Mouse (Mus musculus) heart, postnatal 14 days (tissue): ENCODE data around the gene Krt15. TPM values are rescaled to one million over a fixed set of nuclear protein-coding genes. Genes with fewer than 3 reads are reported as not detected.
A peak's percentile ranks its signal among the peaks of the same experiment; 100 is the strongest.

Experiments
- DNase-seq, 2 experiments: peaks; one replicate each; pipeline ENCODE4 v3.0.0; 2021 to 2022
- intact Hi-C: fragments of 180-260 bp; cut with DNase I; formaldehyde crosslinking; loops from one replicate; pipeline ENCODE4 v1.15.1; 2025
- long read RNA-seq, 2 experiments: library from polyadenylated mRNA; stranded (forward); transcript quantifications; one replicate each; pipeline ENCODE4 v2.0.0; 2021
- total RNA-seq, 2 experiments: library from RNA; stranded (reverse); gene quantifications; 2 replicates each; pipeline ENCODE4 v1.2.3; 2021

Gene Krt15
- under 1 TPM in 1 of 2 experiments, not detected in 1; 0.57 TPM for total RNA-seq
- long read RNA-seq, experiment 1, result 0 reads
- long read RNA-seq, experiment 2, partial matches to known transcripts, result 0 of 1 reads
- long read RNA-seq, experiment 2, other reads (novel, unspliced or antisense), result 0 of 1 reads

- intact Hi-C loops, result no loop called here
- no peak for DNase-seq
Observed at GRCm38 (mm10) chr11:100135731-100136130, at the start of gene Krt15. TSS of gene Krt15 (minus strand) at chr11:100135928.

- DNase-seq, result no peak
- intact Hi-C loops, result no loop called here
Observed at GRCm38 (mm10) chr11:100181725-100182124, 46.0 kb upstream of the Krt15 start.

GRCm38 (mm10) chr11:100179260-100179659 lies 43.5 kb upstream of the Krt15 start:
- intact Hi-C loops, result no loop called here
- no peak for DNase-seq

GRCm38 (mm10) chr11:100178307-100178706 lies 42.6 kb upstream of the Krt15 start:
- DNase-seq, result no peak

GRCm38 (mm10) chr11:100176791-100177190 lies 41.1 kb upstream of the Krt15 start:
- intact Hi-C loops, result no loop called here
- no peak for DNase-seq

More at GRCm38 (mm10) chr11:100178307-100178706, 42.6 kb upstream of the Krt15 start:
- intact Hi-C loops, result no loop called here

- peak; percentile 74 to 85 for DNase-seq
- intact Hi-C loops, result loop anchor here (1.0 to 10.0 kb wide), 5 partner anchors 107 to 784 kb away; partner anchors contain the start of gene Krt10
Observed at GRCm38 (mm10) chr11:100168765-100169762, 33.3 kb upstream of the Krt15 start.

- intact Hi-C loops, result loop anchor here (2.0 to 10.0 kb wide), 4 partner anchors 106 to 783 kb away; partner anchors contain the start of gene Krt10
- peak; percentile 40 to 61 for DNase-seq
Observed at GRCm38 (mm10) chr11:100168071-100168470, 32.3 kb upstream of the Krt15 start.

GRCm38 (mm10) chr11:100164392-100164791 lies 28.7 kb upstream of the Krt15 start:
- DNase-seq, result no peak
- intact Hi-C loops, result loop anchor here (10.0 kb wide), 1 partner anchor 780 kb away; the partner anchor contains the start of gene Krt10

GRCm38 (mm10) chr11:100157908-100158477 lies 22.3 kb upstream of the Krt15 start:
- DNase-seq, result no peak
- intact Hi-C loops, result no loop called here

- intact Hi-C loops, result no loop called here
- DNase-seq, result no peak
Observed at GRCm38 (mm10) chr11:100157331-100157730, 21.6 kb upstream of the Krt15 start.

GRCm38 (mm10) chr11:100155497-100156255 lies 19.9 kb upstream of the Krt15 start:
- intact Hi-C loops, result no loop called here
- DNase-seq, result peak in 1 of 2 experiments; percentile 20

- DNase-seq, result no peak
- intact Hi-C loops, result no loop called here
Observed at GRCm38 (mm10) chr11:100148615-100149330, 13.0 kb upstream of the Krt15 start, which contains the start of gene Krt19. TSS of gene Krt19 (minus strand) at chr11:100148665.

GRCm38 (mm10) chr11:100147566-100148353 lies 12.0 kb upstream of the Krt15 start:
- DNase-seq, result no peak
- intact Hi-C loops, result no loop called here

GRCm38 (mm10) chr11:100145858-100146560 lies 10.3 kb upstream of the Krt15 start:
- DNase-seq, result no peak
- intact Hi-C loops, result no loop called here

- no peak for DNase-seq
- intact Hi-C loops, result no loop called here
Observed at GRCm38 (mm10) chr11:100145104-100145503, 9.4 kb upstream of the Krt15 start.

GRCm38 (mm10) chr11:100140966-100141365 lies 5.2 kb upstream of the Krt15 start:
- intact Hi-C loops, result no loop called here
- no peak for DNase-seq

- intact Hi-C loops, result no loop called here
- no peak for DNase-seq
Observed at GRCm38 (mm10) chr11:100139391-100139790, 3.7 kb upstream of the Krt15 start.

GRCm38 (mm10) chr11:100138809-100139208 lies 3.1 kb upstream of the Krt15 start:
- intact Hi-C loops, result no loop called here
- no peak for DNase-seq
